Mouse (Mus musculus) small intestine, adult 2 months (tissue): ENCODE results near the gene Aunip.

Source experiments
- CTCF ChIP-seq: fragments of 200-500 bp; IDR thresholded peaks from 2 replicates; pipeline ENCODE4 v1.5.1; 2012; ENCODE audit warnings: low read depth, mild to moderate bottlenecking, control low read depth, inconsistent platforms, low read length, moderate library complexity, mixed read lengths; ENCODE audit not compliant: insufficient replicate concordance, insufficient read length; ENCODE audit errors: extremely low read depth
- POLR2A ChIP-seq: fragments of 200-500 bp; IDR thresholded peaks from 2 replicates; pipeline ENCODE4 v1.6.1; 2012; ENCODE audit warnings: low read depth, mild to moderate bottlenecking, control low read depth, inconsistent platforms, low read length, moderate library complexity

DNA sequence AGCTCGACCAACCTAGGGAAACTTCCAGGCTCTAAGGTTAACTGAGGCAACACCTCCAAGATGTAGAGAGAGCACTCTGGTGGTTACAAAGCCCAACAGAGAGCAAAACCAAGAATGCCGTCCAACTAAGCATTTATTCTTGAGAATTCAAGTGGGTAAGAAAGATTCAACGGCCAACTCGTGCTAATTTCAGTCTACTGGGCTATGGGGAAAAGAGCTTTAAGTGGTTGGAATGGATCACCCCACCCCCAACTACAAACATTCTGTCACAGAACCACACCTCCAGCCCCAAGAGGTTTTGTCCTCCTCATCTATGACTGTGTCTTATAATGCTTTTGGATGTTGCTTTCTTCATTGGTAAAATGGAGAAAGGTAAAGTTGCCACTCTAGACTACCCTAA, 22.1 kb downstream of the Aunip start:
- TF ChIP-seq CTCF (no peak), POLR2A (no peak)
